Mouse (Mus musculus) neural tube, embryonic 11.5 days (tissue): ENCODE measurements around the gene Trarg1. TPM values are rescaled to one million over a fixed set of nuclear protein-coding genes. Genes with fewer than 3 reads are reported as not detected.

Source experiments
- ATAC-seq: fragments of 200-750 bp; cut with Nextera tagmentation; 2 replicates; pipeline ENCODE4 v1.8.0; 2017; ENCODE audit warnings: moderate number of reproducible peaks, mild to moderate bottlenecking, moderate TSS enrichment, moderate library complexity; ENCODE audit not compliant: insufficient read depth, low FRiP score, low TSS enrichment
- DNase-seq: peaks from one replicate; pipeline ENCODE4 v3.0.0-alpha.2; 2015; ENCODE audit warnings: low spot score
- H3K27ac ChIP-seq: fragments of 300-500 bp; sonication (generic); 2 replicates; pipeline ENCODE4 v1.5.1; 2014; ENCODE audit warnings: low read depth, mild to moderate bottlenecking, low read length
- H3K27me3 ChIP-seq: fragments of 300-500 bp; sonication (generic); 2 replicates; pipeline ENCODE4 v1.6.1; 2014; ENCODE audit warnings: mild to moderate bottlenecking, low read length, mixed read lengths; ENCODE audit not compliant: control insufficient read depth, insufficient read depth
- H3K36me3 ChIP-seq: fragments of 300-500 bp; sonication (generic); 2 replicates; pipeline ENCODE4 v1.6.1; 2014; ENCODE audit warnings: mild to moderate bottlenecking, low read length, moderate library complexity, mixed read lengths; ENCODE audit not compliant: control insufficient read depth, insufficient read depth
- H3K4me1 ChIP-seq: fragments of 300-500 bp; sonication (generic); 2 replicates; pipeline ENCODE4 v1.6.1; 2014; ENCODE audit warnings: low read length, mixed read lengths; ENCODE audit not compliant: control insufficient read depth, insufficient read depth
- H3K4me2 ChIP-seq: fragments of 300-500 bp; sonication (generic); 2 replicates; pipeline ENCODE4 v1.6.1; 2014; ENCODE audit warnings: low read depth, mild to moderate bottlenecking, moderate library complexity
- H3K4me3 ChIP-seq: fragments of 300-500 bp; sonication (generic); 2 replicates; pipeline ENCODE4 v1.5.1; 2014; ENCODE audit warnings: low read depth, low read length
- H3K9ac ChIP-seq: fragments of 300-500 bp; sonication (generic); 2 replicates; pipeline ENCODE4 v1.6.1; 2014; ENCODE audit warnings: mild to moderate bottlenecking, low read length
- H3K9me3 ChIP-seq: fragments of 300-500 bp; sonication (generic); 2 replicates; pipeline ENCODE4 v1.6.1; 2016; ENCODE audit warnings: low read length; ENCODE audit not compliant: control insufficient read depth
- WGBS: fragments of 180-500 bp; shearing (Covaris S2); extraction: QIAGEN DNeasy Blood & Tissue Kit; methylation state at CpG from one replicate; pipeline ENCODE4 v1.1.7; 2014; 5-methylcytosine and 5-hydroxymethylcytosine counted together
- polyA plus RNA-seq: library from polyadenylated mRNA; unstranded; fragments of >200 nt; fragmentation: Nextera tagmentation; extraction: Ambion mirVana; gene quantifications from 2 replicates; pipeline ENCODE4 v1.2.1, GENCODE M21; 2014

Trarg1 gene
- polyA plus RNA-seq, 1 experiment from 2014 or later, result 0.57 TPM

- peak; percentile 83 for DNase-seq
- Histone ChIP-seq H3K27me3 (no peaks in the 10 kb centered on the region), H3K4me1 (peaks cover 14% of the 10 kb centered on the region; the same call in 1 of the 2 replicates), H3K9ac (no peak overlapping the region), H3K9me3 (no peaks in the 10 kb centered on the region), H3K36me3 (no peaks in the 10 kb centered on the region), H3K4me2 (peak overlapping the region; percentile 40), H3K27ac (0 out of 2 replicates have a peak overlapping the region, but pooled peaks have one; percentile 20), H3K4me3 (no peak overlapping the region)
- WGBS, result 7% methylated on average over 9 of the region's 9 CpGs
- ATAC-seq, result 0 out of 2 replicates have a peak, but pooled peaks have one; percentile 16
Measured at GRCm38 (mm10) chr11:76647500-76647899, 32.1 kb upstream of the Trarg1 start.

- Histone ChIP-seq H3K36me3 (no peaks in the 10 kb centered on the region), H3K27ac (no peak overlapping the region), H3K4me2 (no peak overlapping the region), H3K9ac (no peak overlapping the region), H3K9me3 (no peaks in the 10 kb centered on the region), H3K4me1 (peaks cover 9% of the 10 kb centered on the region; the same call in 1 of the 2 replicates), H3K4me3 (no peak overlapping the region), H3K27me3 (no peaks in the 10 kb centered on the region)
- 65% methylated on average over 13 of the region's 14 CpGs for WGBS
- DNase-seq (no peak), ATAC-seq (no peak)
Measured at GRCm38 (mm10) chr11:76650862-76651560, 28.6 kb upstream of the Trarg1 start.

DNA sequence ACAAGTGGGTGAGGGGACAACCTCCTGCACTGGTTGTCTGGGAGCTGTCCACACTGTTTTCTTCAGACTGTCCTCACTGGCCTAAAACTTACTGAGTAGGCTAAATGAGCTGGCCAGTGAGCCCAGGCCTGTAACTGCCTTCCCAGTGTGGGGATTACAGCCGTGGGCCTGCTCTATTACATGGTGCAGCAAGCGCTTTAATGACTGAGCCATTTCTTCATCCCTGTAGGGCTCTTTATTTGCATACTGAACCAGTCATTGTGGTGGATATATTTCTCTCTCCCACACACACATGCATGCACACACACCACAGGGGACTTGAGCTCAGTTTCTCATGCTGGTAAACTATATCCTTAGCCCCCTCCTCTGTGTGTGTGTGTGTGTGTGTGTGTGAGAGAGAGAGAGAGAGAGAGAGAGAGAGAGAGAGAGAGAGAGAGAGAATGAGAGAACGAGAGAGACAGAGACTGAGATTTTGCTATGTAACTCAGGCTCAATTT is 26.7 kb upstream of the Trarg1 start:
- Histone ChIP-seq H3K9me3 (no peaks in the 10 kb centered on the region), H3K27ac (no peak overlapping the region), H3K4me3 (no peak overlapping the region), H3K27me3 (no peaks in the 10 kb centered on the region), H3K36me3 (no peaks in the 10 kb centered on the region), H3K9ac (no peak overlapping the region), H3K4me1 (0 out of 2 replicates have a peak, but pooled peaks cover 2% of the 10 kb centered on the region), H3K4me2 (no peak overlapping the region)
- no peak for DNase-seq
- 47% methylated on average over 3 of the region's 3 CpGs for WGBS
- ATAC-seq, result no peak

DNA sequence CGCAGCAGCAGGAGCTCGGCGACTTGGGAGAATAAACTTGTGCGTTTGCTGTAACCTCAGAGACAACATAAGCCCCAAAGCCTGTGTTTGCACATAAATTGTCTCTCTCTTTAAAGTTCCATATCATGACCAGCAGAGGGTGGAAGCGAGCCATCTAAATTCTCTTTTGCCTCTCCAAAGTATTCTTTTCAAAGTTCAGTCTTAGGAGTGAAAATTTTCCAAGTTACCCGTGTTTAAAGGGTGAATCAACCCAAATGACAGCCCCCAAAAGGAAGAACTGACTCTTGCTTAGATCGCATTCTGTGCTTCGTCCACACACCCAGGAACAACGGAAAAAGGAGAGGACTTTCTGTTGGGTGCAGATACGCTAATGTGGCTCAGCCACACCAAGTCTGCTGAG is 24.5 kb upstream of the Trarg1 start:
- no peak overlapping the region for H3K4me3 ChIP-seq
- no peaks in the 10 kb centered on the region for H3K9me3 ChIP-seq
- H3K4me2 ChIP-seq, result no peak overlapping the region; the same call in 1 of the 2 replicates
- H3K9ac ChIP-seq, result peak overlapping the region; percentile 5; the same call in 1 of the 2 replicates
- H3K36me3 ChIP-seq, result no peaks in the 10 kb centered on the region
- H3K27me3 ChIP-seq, result no peaks in the 10 kb centered on the region
- H3K4me1 ChIP-seq, result peaks cover 4% of the 10 kb centered on the region; the same call in 1 of the 2 replicates
- ATAC-seq (no peak), DNase-seq (peak; percentile 45)
- whole genome bisulfite sequencing, result 10% methylated on average over 10 of the region's 10 CpGs
- no peak overlapping the region for H3K27ac ChIP-seq

GRCm38 (mm10) chr11:76657450-76657970 is 22.1 kb upstream of the Trarg1 start:
- Histone ChIP-seq H3K27ac (no peak overlapping the region), H3K27me3 (no peaks in the 10 kb centered on the region), H3K9me3 (no peaks in the 10 kb centered on the region), H3K36me3 (no peaks in the 10 kb centered on the region), H3K4me1 (peaks cover 4% of the 10 kb centered on the region; the same call in 1 of the 2 replicates), H3K9ac (no peak overlapping the region), H3K4me3 (no peak overlapping the region), H3K4me2 (no peak overlapping the region)
- DNase-seq (no peak), ATAC-seq (no peak)
- 59% methylated on average over 4 of the region's 4 CpGs for WGBS

GRCm38 (mm10) chr11:76659138-76659930 is 20.3 kb upstream of the Trarg1 start:
- Histone ChIP-seq H3K4me3 (no peak overlapping the region), H3K36me3 (no peaks in the 10 kb centered on the region), H3K9me3 (no peaks in the 10 kb centered on the region), H3K4me2 (no peak overlapping the region), H3K27ac (no peak overlapping the region), H3K9ac (no peak overlapping the region), H3K27me3 (no peaks in the 10 kb centered on the region), H3K4me1 (peaks cover 4% of the 10 kb centered on the region; the same call in 1 of the 2 replicates)
- peak; percentile 53; the same call in 1 of the 2 replicates for ATAC-seq
- DNase-seq, result peak; percentile 50
- WGBS, result 24% methylated on average over 14 of the region's 14 CpGs

DNA sequence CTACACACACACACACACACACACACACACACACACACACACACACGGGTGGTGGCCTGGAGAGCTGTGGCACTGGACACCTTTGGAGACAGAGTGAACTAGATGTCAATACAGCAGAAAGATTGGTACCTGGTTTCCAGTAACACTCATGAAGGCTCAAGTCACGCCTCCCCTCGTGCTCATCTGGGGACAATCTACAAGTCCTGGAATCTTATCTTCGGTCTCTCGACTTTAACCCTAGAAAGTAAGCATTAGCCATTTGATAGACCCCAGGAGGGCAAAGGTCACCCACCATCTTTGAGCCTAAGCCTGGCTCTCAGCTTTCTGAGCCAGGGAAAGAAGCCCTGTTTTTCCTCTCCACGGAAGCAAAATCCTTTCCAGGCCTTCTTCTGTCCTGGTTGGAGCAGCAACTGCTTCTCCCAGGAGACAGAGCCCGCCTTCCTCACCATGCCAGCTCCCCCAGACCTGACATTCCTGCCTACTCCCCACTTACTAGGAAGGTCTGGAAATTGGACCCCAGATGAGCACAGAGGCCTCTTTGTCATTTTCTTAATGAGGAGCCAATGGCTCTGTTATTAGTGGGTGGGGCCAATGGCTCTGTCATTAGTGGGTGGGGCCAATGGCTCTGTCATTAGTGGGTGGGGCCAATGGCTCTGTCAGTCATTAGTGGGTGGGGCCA is 17.7 kb upstream of the Trarg1 start:
- Histone ChIP-seq H3K27ac (no peak overlapping the region), H3K9me3 (no peaks in the 10 kb centered on the region), H3K4me2 (no peak overlapping the region), H3K27me3 (peaks cover 9% of the 10 kb centered on the region), H3K4me1 (peaks cover 3% of the 10 kb centered on the region; the same call in 1 of the 2 replicates), H3K9ac (no peak overlapping the region), H3K4me3 (no peak overlapping the region), H3K36me3 (no peaks in the 10 kb centered on the region)
- WGBS, result 69% methylated on average over 7 of the region's 7 CpGs
- DNase-seq (no peak), ATAC-seq (no peak)

DNA sequence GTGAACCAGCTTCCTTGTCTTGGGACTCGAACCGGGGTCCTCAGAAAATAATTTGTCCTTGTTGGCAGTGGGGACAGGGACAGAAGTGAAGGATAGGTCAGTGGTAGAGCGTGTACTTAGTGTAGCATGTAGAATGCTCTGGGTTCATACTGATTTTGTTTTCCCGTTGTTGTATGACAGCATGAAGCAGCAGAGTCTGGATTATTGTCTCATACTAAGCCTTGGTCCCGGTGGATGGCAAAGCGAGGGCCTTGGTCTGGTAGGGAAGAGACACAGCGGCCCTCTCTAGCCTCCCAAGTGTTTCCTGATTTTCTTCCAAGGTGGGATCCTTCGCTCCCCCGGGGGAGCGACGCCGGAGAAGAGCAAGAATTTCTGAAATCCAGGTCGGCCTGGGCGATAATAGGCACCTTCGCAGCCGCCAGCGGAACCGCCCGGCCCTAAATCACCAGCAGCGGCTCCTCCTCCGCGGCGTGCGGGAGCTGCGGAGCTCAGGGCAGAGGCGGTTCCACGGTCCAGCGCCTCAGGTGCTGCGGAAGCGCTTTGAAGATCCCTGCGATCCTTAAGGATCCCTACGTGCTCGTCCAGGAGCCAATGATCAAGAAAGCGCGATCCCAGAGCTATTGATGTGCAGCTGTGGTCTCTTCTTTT is 13.5 kb upstream of the Trarg1 start:
- no peaks in the 10 kb centered on the region for H3K36me3 ChIP-seq
- peak overlapping the region; percentile 52 for H3K4me2 ChIP-seq
- H3K27ac ChIP-seq, result no peak overlapping the region
- peak overlapping the region; percentile 30 for H3K4me3 ChIP-seq
- ATAC-seq, result no peak
- peak overlapping the region; percentile 5; the same call in 1 of the 2 replicates for H3K9ac ChIP-seq
- H3K9me3 ChIP-seq, result no peaks in the 10 kb centered on the region
- no peaks in the 10 kb centered on the region for H3K4me1 ChIP-seq
- peak; percentile 56 for DNase-seq
- H3K27me3 ChIP-seq, result peaks cover 25% of the 10 kb centered on the region
- 7% methylated on average over 35 of the region's 35 CpGs for WGBS
